Mouse (Mus musculus) midbrain, embryonic 13.5 days (tissue): ENCODE measurements around the gene Gm49361. TPM values are rescaled to one million over a fixed set of nuclear protein-coding genes. Genes with fewer than 3 reads are reported as not detected.

Experiments
- ATAC-seq: fragments of 200-750 bp; cut with Nextera tagmentation; 2 replicates; pipeline ENCODE4 v1.8.0; 2017; ENCODE audit warnings: mild to moderate bottlenecking, moderate TSS enrichment, moderate library complexity
- H3K27ac ChIP-seq: fragments of 300-500 bp; sonication (generic); 2 replicates; pipeline ENCODE4 v1.5.1; 2015; ENCODE audit warnings: inconsistent platforms, mild to moderate bottlenecking, moderate library complexity
- H3K27me3 ChIP-seq: fragments of 300-500 bp; sonication (generic); 2 replicates; pipeline ENCODE4 v1.6.1; 2015; ENCODE audit warnings: mild to moderate bottlenecking, inconsistent platforms
- H3K36me3 ChIP-seq: fragments of 300-500 bp; sonication (generic); 2 replicates; pipeline ENCODE4 v1.6.1; 2015; ENCODE audit warnings: mild to moderate bottlenecking, inconsistent platforms
- H3K4me1 ChIP-seq: fragments of 300-500 bp; sonication (generic); replicated peaks from 2 replicates; pipeline ENCODE4 v1.6.1; 2015; ENCODE audit warnings: inconsistent platforms
- H3K4me2 ChIP-seq: fragments of 300-500 bp; sonication (generic); replicated peaks from 2 replicates; pipeline ENCODE4 v1.6.1; 2015; ENCODE audit warnings: moderate library complexity, mild to moderate bottlenecking, inconsistent platforms
- H3K4me3 ChIP-seq: fragments of 300-500 bp; sonication (generic); replicated peaks from 2 replicates; pipeline ENCODE4 v1.5.1; 2015; ENCODE audit warnings: mild to moderate bottlenecking, inconsistent platforms
- H3K9ac ChIP-seq: fragments of 300-500 bp; sonication (generic); replicated peaks from 2 replicates; pipeline ENCODE4 v1.6.1; 2015; ENCODE audit warnings: mild to moderate bottlenecking, inconsistent platforms
- H3K9me3 ChIP-seq: fragments of 300-500 bp; sonication (generic); 2 replicates; pipeline ENCODE4 v1.6.1; 2016; ENCODE audit warnings: mild to moderate bottlenecking, inconsistent platforms
- WGBS: fragments of 180-500 bp; shearing (Covaris S2); methylation state at CpG from one replicate; pipeline ENCODE4 v1.1.7; 2015; 5-methylcytosine and 5-hydroxymethylcytosine counted together
- polyA plus RNA-seq: library from polyadenylated mRNA; unstranded; fragments of >200 nt; fragmentation: Nextera tagmentation; extraction: Ambion mirVana; gene quantifications from 2 replicates; pipeline ENCODE4 v1.2.1, GENCODE M21; 2015

Gene Gm49361
- polyA plus RNA-seq, 1 experiment from 2014 or later = not detected

DNA sequence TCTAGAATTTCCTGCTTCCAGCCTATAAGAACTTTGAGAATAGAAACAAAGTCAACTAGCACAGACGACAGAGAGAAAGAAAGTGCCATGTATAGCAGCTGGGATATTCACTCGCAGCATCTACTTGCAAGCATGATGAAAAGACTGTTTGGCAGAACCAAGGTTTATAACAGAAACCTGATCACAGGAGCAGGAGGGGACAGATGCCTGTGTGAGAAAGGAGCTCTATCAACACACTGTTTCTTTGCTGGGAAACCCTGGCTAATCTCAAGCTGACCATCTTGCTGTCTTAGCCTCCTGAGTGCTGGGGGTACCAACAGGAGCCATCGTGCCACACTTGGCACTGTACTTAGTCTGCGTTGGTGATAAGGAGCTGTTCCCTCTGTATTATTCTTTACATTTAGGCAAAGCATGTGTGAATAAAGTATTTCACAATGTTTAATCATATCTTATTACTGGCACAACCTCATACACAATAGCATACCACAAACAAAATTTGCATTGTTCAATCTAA is 136.0 kb downstream of the Gm49361 start:
- no peak overlapping the region for H3K4me3 ChIP-seq
- H3K4me1 ChIP-seq = peaks cover 15% of the 10 kb centered on the region
- no peak overlapping the region for H3K9ac ChIP-seq
- 83% methylated on average over 4 of the region's 4 CpGs for WGBS
- ATAC-seq = no peak
- H3K4me2 ChIP-seq = no peak overlapping the region
- H3K36me3 ChIP-seq = 0 out of 2 replicates have a peak, but pooled peaks cover 2% of the 10 kb centered on the region
- H3K27me3 ChIP-seq = no peaks in the 10 kb centered on the region
- no peak overlapping the region for H3K27ac ChIP-seq
- no peaks in the 10 kb centered on the region for H3K9me3 ChIP-seq

DNA sequence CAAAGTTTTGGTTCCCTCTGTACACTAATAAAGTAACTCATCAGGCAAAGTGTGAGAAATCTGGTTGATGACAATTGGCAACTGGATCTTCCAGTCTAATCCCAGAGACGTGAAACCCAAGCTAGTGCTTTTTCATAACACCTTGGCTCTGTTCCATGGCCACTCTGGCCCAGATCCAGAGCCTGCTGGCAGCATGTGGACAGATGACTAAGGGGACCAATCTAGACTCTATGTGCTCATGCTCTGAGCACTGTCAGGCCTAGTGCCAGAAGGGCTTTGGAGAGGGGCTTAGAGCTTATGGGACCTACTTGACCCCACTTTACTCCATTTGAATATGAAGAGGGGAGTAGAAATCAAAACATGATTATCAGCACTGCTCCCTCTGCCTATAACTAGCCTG is 138.4 kb downstream of the Gm49361 start:
- 38% methylated on average over 1 of the region's 1 CpGs for WGBS
- no peak overlapping the region for H3K9ac ChIP-seq
- H3K36me3 ChIP-seq = peaks cover 16% of the 10 kb centered on the region
- H3K4me2 ChIP-seq = no peak overlapping the region
- no peaks in the 10 kb centered on the region for H3K27me3 ChIP-seq
- peaks cover 15% of the 10 kb centered on the region for H3K4me1 ChIP-seq
- H3K4me3 ChIP-seq = no peak overlapping the region
- no peaks in the 10 kb centered on the region for H3K9me3 ChIP-seq
- ATAC-seq = peak; percentile 93
- no peak overlapping the region for H3K27ac ChIP-seq

DNA sequence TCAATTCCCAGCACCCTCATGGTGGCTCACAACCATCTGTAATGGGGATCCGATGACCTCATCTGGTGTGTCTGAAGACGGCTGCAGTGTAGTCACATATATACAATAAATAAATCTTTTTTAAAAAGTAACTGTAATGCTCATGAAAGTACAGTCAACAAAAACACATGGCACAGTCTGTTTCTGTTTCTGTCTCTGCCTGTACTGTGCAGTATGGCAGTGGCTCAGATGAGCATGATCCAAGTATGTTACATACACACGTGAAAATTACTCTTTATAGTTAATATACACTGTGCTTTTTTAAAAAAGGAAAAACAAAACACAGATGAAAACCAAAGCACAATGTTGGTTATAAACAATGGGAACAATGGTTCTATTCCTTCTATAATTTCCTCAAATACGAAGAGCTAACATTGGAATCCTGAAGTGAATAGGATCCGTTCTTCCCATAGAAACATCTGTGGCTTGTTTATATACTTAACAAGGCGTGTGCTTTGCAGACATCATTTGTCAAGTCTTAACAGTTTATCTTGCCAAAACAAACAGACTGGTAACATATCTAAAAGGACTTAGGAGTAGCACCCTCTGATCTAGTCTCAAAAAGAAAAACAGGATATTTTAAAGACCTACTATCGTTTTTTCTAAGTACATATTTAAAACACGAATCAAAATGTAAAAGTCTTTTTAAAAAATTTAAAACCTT is 139.1 kb downstream of the Gm49361 start:
- 84% methylated on average over 8 of the region's 8 CpGs for WGBS
- Histone ChIP-seq H3K36me3 (peaks cover 21% of the 10 kb centered on the region), H3K4me2 (no peak overlapping the region), H3K27ac (no peak overlapping the region), H3K9ac (no peak overlapping the region), H3K4me3 (no peak overlapping the region), H3K27me3 (no peaks in the 10 kb centered on the region), H3K9me3 (no peaks in the 10 kb centered on the region), H3K4me1 (peaks cover 15% of the 10 kb centered on the region)
- ATAC-seq = no peak

DNA sequence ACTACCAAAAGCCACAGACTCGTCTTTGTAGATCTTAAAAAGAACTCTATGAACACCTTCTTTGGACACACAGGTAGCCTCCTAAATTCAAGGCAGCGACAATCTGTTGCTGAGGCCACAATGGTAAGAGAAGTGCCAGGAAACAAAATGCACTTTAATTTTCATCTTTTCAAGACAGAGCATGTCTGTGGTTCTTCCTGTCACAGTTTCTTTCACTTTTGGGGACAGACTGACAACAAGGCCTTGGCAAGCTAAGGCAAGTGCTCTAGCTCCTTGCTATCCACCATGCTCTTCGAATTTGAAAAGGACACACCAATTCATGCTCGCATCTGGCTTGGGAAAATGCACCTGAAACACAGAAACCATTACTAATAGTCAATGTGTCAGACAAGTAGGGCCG is 152.6 kb downstream of the Gm49361 start:
- H3K36me3 ChIP-seq = peaks cover 67% of the 10 kb centered on the region
- no peaks in the 10 kb centered on the region for H3K4me1 ChIP-seq
- no peak overlapping the region for H3K9ac ChIP-seq
- no peak overlapping the region for H3K4me3 ChIP-seq
- no peaks in the 10 kb centered on the region for H3K27me3 ChIP-seq
- no peaks in the 10 kb centered on the region for H3K9me3 ChIP-seq
- no peak overlapping the region for H3K4me2 ChIP-seq
- no peak for ATAC-seq
- 93% methylated on average over 5 of the region's 5 CpGs for WGBS
- H3K27ac ChIP-seq = no peak overlapping the region

Other genes starting within 250 kb of the Gm49361 start
- 2.6 and 4.4 TPM in 2 replicates for gene Il17d, start 221.3 kb downstream of the Gm49361 start, polyA plus RNA-seq
- 88.9 and 89.0 TPM in 2 replicates for gene Eef1akmt1, start 174.5 kb downstream of the Gm49361 start, polyA plus RNA-seq
- gene Xpo4, start 80.7 kb downstream of the Gm49361 start, polyA plus RNA-seq = 16.5 and 17.9 TPM in 2 replicates
- gene Lats2, start 12.3 kb upstream of the Gm49361 start, polyA plus RNA-seq = 7.8 and 9.6 TPM in 2 replicates
- gene Sap18, start 52.1 kb upstream of the Gm49361 start, polyA plus RNA-seq = 25.8 and 26.9 TPM in 2 replicates
- 17.3 and 17.5 TPM in 2 replicates for gene Ska3, start 80.1 kb upstream of the Gm49361 start, polyA plus RNA-seq
- gene Mrpl57, start 80.1 kb upstream of the Gm49361 start, polyA plus RNA-seq = 139 and 152 TPM in 2 replicates
- 43.9 and 50.3 TPM in 2 replicates for gene Zdhhc20, start 144.2 kb upstream of the Gm49361 start, polyA plus RNA-seq